In genomic region chr13:32008116-32008641, GRCm38 (mm10) we compare ENCODE assay signal across 10 mouse cellular contexts.
DNase-seq lines count a peak whose midpoint lies in the region; ATAC-seq and TF ChIP-seq lines count a peak whose summit lies in the region.
"Had no signal": no experiment of that assay in that cellular context is flagged by ENCODE, and none has a peak within 500 bp of the region (broad histone marks: within the 10 kb centered on the region; RNA-seq: fewer than 3 reads in every experiment).

No protein-coding gene starts in this region.

- no peaks in the 10 kb centered on the region for H3K4me1 ChIP-seq in embryonic facial prominence, embryonic 11.5 days (ENCODE audit: control insufficient read depth, insufficient read depth, low read length)
- peaks cover 13% of the 10 kb centered on the region; the same call in 1 of the 2 replicates for H3K4me1 ChIP-seq in limb, embryonic 13.5 days
- H3K4me1 ChIP-seq in midbrain, postnatal 0 days (ENCODE audit: insufficient read depth, low read length) = no peaks in the 10 kb centered on the region

- no peaks in the 10 kb centered on the region for H3K27me3 ChIP-seq in embryonic facial prominence, embryonic 11.5 days (ENCODE audit: control insufficient read depth, insufficient read depth, low read length)
- H3K27me3 ChIP-seq in limb, embryonic 13.5 days = no peaks in the 10 kb centered on the region
- H3K27me3 ChIP-seq in midbrain, postnatal 0 days (ENCODE audit: insufficient read depth, low read length) = no peaks in the 10 kb centered on the region
- H3K27me3 ChIP-seq: hindbrain, embryonic 12.5 days had no signal

- no peak overlapping the region for H3K9ac ChIP-seq in embryonic facial prominence, embryonic 11.5 days (replicated peaks; ENCODE audit: low read length)
- no peak overlapping the region for H3K9ac ChIP-seq in limb, embryonic 13.5 days
- no peak overlapping the region for H3K9ac ChIP-seq in midbrain, postnatal 0 days (replicated peaks; ENCODE audit: low read length, poor library complexity, severe bottlenecking)
- H3K9ac ChIP-seq: hindbrain, embryonic 12.5 days had no signal

- no peak for TF ChIP-seq CTCF in layer of hippocampus, adult 2 months (conservative IDR thresholded peaks at IDR 0.05)
- no peak for TF ChIP-seq CTCF in midbrain, postnatal 0 days (IDR thresholded peaks at IDR 0.05)

- peak overlapping the region; percentile 17; the same call in 1 of the 2 replicates for H3K4me3 ChIP-seq in layer of hippocampus, adult 2 months
- no peak overlapping the region for H3K4me3 ChIP-seq in embryonic facial prominence, embryonic 11.5 days (ENCODE audit: low read depth, low read length)
- H3K4me3 ChIP-seq in limb, embryonic 13.5 days = no peak overlapping the region
- no peak overlapping the region for H3K4me3 ChIP-seq in midbrain, postnatal 0 days (ENCODE audit: low read depth, low read length)
- H3K4me3 ChIP-seq: hindbrain, embryonic 12.5 days had no signal

- no peak for DNase-seq in layer of hippocampus, adult 2 months (ENCODE audit: low spot score in 2 of 2)
- no peak for DNase-seq in layer of hippocampus, adult 11-12 months (ENCODE audit: low spot score)
- peak; percentile 38 for DNase-seq in embryonic facial prominence, embryonic 11.5 days (ENCODE audit: low spot score)
- peak; percentile 5 to 12 for DNase-seq in heart, adult 9 months (ENCODE audit: low spot score in 2 of 2)
- DNase-seq in retina, embryonic 14.5 days (ENCODE audit: low spot score) = no peak
- DNase-seq in midbrain, postnatal 0 days (ENCODE audit: low spot score) = no peak
- DNase-seq: thymus, postnatal 36 days had no signal

- H3K27ac ChIP-seq in layer of hippocampus, adult 2 months = peak overlapping the region; percentile 68
- H3K27ac ChIP-seq in embryonic facial prominence, embryonic 11.5 days (replicated peaks; ENCODE audit: low read depth, low read length) = 0 out of 2 replicates have a peak overlapping the region, but pooled peaks have one; percentile 47
- peak overlapping the region; percentile 70; the same call in 1 of the 2 replicates for H3K27ac ChIP-seq in limb, embryonic 13.5 days
- no peak overlapping the region for H3K27ac ChIP-seq in midbrain, postnatal 0 days (ENCODE audit: low read depth, low read length)

- no peaks in the 10 kb centered on the region for H3K9me3 ChIP-seq in embryonic facial prominence, embryonic 11.5 days (replicated peaks; ENCODE audit: control insufficient read depth, low read length)
- H3K9me3 ChIP-seq in limb, embryonic 13.5 days = no peaks in the 10 kb centered on the region
- H3K9me3 ChIP-seq in midbrain, postnatal 0 days (ENCODE audit: low read length) = no peaks in the 10 kb centered on the region
- H3K9me3 ChIP-seq: hindbrain, embryonic 12.5 days had no signal

- no peaks in the 10 kb centered on the region for H3K36me3 ChIP-seq in embryonic facial prominence, embryonic 11.5 days (replicated peaks; ENCODE audit: control insufficient read depth, insufficient read depth, low read depth, low read length)
- H3K36me3 ChIP-seq in limb, embryonic 13.5 days = no peaks in the 10 kb centered on the region
- no peaks in the 10 kb centered on the region for H3K36me3 ChIP-seq in midbrain, postnatal 0 days (ENCODE audit: insufficient read depth, low read length)
- H3K36me3 ChIP-seq: hindbrain, embryonic 12.5 days had no signal

- WGBS in embryonic facial prominence, embryonic 11.5 days = 20% methylated on average over 7 of the region's 7 CpGs
- WGBS in limb, embryonic 13.5 days = 34% methylated on average over 7 of the region's 7 CpGs
- 55% methylated on average over 7 of the region's 7 CpGs for WGBS in midbrain, postnatal 0 days

- no peak for ATAC-seq in embryonic facial prominence, embryonic 11.5 days (replicated peaks; ENCODE audit: insufficient number of reproducible peaks, low FRiP score, low TSS enrichment, low read depth)
- ATAC-seq in limb, embryonic 13.5 days (ENCODE audit: low FRiP score, low read depth) = no peak
- no peak for ATAC-seq in midbrain, postnatal 0 days (ENCODE audit: low FRiP score)

- no peak overlapping the region for H3K4me2 ChIP-seq in embryonic facial prominence, embryonic 11.5 days (ENCODE audit: low read depth, low read length)
- peak overlapping the region; percentile 44; the same call in 1 of the 2 replicates for H3K4me2 ChIP-seq in limb, embryonic 13.5 days (replicated peaks)
- no peak overlapping the region for H3K4me2 ChIP-seq in midbrain, postnatal 0 days (ENCODE audit: low read depth, low read length, poor library complexity, severe bottlenecking)
- H3K4me2 ChIP-seq: hindbrain, embryonic 12.5 days; midbrain, embryonic 11.5 days had no signal

Comparison
In these comparisons a context has a peak if more than half of its experiments do, and no peak if none do; other contexts are left out.
1. DNase-seq: peak in embryonic facial prominence, embryonic 11.5 days (single experiment) and heart, adult 9 months (2 of 2); none in layer of hippocampus, adult 2 months (0 of 2), layer of hippocampus, adult 11-12 months (single experiment), retina, embryonic 14.5 days (single experiment) and midbrain, postnatal 0 days (single experiment).